Mouse (Mus musculus): ENCODE measurements around the gene Dglucy. TPM values are rescaled to one million over a fixed set of nuclear protein-coding genes. Genes with fewer than 3 reads are reported as not detected.

Gene Dglucy
- polyA plus RNA-seq, 1 experiment from 2014 or later, result 3.6 TPM

- no peaks in the 10 kb centered on the region for H3K9me3 ChIP-seq (ENCODE audit: control insufficient read depth, low read length)
- no peak overlapping the region for H3K4me3 ChIP-seq (ENCODE audit: low read length)
- H3K4me2 ChIP-seq (replicated peaks; ENCODE audit: low read depth, low read length), result no peak overlapping the region
- no peak overlapping the region for H3K9ac ChIP-seq (ENCODE audit: low read depth, low read length)
- H3K27ac ChIP-seq (ENCODE audit: low read depth, low read length), result no peak overlapping the region
- ATAC-seq (ENCODE audit: low FRiP score, low TSS enrichment), result no peak
- 65% methylated on average over 8 of the region's 8 CpGs for WGBS
- H3K36me3 ChIP-seq (ENCODE audit: control insufficient read depth, insufficient read depth, low read length), result no peaks in the 10 kb centered on the region
- H3K27me3 ChIP-seq (ENCODE audit: control insufficient read depth, insufficient read depth, low read length), result no peaks in the 10 kb centered on the region
- no peaks in the 10 kb centered on the region for H3K4me1 ChIP-seq (ENCODE audit: control insufficient read depth, insufficient read depth, low read length)
Measured at GRCm38 (mm10) chr12:100775911-100776581, 2.8 kb upstream of the Dglucy start.

- WGBS, result 89% methylated on average over 6 of the region's 6 CpGs
- H3K4me1 ChIP-seq (ENCODE audit: control insufficient read depth, insufficient read depth, low read length), result no peaks in the 10 kb centered on the region
- no peaks in the 10 kb centered on the region for H3K27me3 ChIP-seq (ENCODE audit: control insufficient read depth, insufficient read depth, low read length)
- H3K4me2 ChIP-seq (replicated peaks; ENCODE audit: low read depth, low read length), result no peak overlapping the region
- H3K4me3 ChIP-seq (ENCODE audit: low read length), result no peak overlapping the region
- ATAC-seq (ENCODE audit: low FRiP score, low TSS enrichment), result no peak
- no peak overlapping the region for H3K9ac ChIP-seq (ENCODE audit: low read depth, low read length)
- no peaks in the 10 kb centered on the region for H3K9me3 ChIP-seq (ENCODE audit: control insufficient read depth, low read length)
- H3K36me3 ChIP-seq (ENCODE audit: control insufficient read depth, insufficient read depth, low read length), result no peaks in the 10 kb centered on the region
- no peak overlapping the region for H3K27ac ChIP-seq (ENCODE audit: low read depth, low read length)
Measured at GRCm38 (mm10) chr12:100776991-100777390, 1.9 kb upstream of the Dglucy start.

- Histone ChIP-seq H3K4me1 (ENCODE audit: control insufficient read depth, insufficient read depth, low read length) (no peaks in the 10 kb centered on the region), H3K27ac (ENCODE audit: low read depth, low read length) (peak overlapping the region; percentile 32; the same call in 1 of the 2 replicates), H3K27me3 (ENCODE audit: control insufficient read depth, insufficient read depth, low read length) (no peaks in the 10 kb centered on the region), H3K9me3 (ENCODE audit: control insufficient read depth, low read length) (no peaks in the 10 kb centered on the region), H3K4me2 (replicated peaks; ENCODE audit: low read depth, low read length) (no peak overlapping the region), H3K9ac (ENCODE audit: low read depth, low read length) (no peak overlapping the region), H3K4me3 (ENCODE audit: low read length) (no peak overlapping the region; the same call in 1 of the 2 replicates), H3K36me3 (ENCODE audit: control insufficient read depth, insufficient read depth, low read length) (no peaks in the 10 kb centered on the region)
- 80% methylated on average over 10 of the region's 10 CpGs for WGBS
- ATAC-seq (ENCODE audit: low FRiP score, low TSS enrichment), result no peak
Measured at GRCm38 (mm10) chr12:100778276-100778933, 452 bp upstream of the Dglucy start.

GRCm38 (mm10) chr12:100780416-100780815, 1.6 kb downstream of the Dglucy start:
- no peak overlapping the region for H3K4me2 ChIP-seq (replicated peaks; ENCODE audit: low read depth, low read length)
- H3K36me3 ChIP-seq (ENCODE audit: control insufficient read depth, insufficient read depth, low read length), result no peaks in the 10 kb centered on the region
- H3K27me3 ChIP-seq (ENCODE audit: control insufficient read depth, insufficient read depth, low read length), result no peaks in the 10 kb centered on the region
- H3K9me3 ChIP-seq (ENCODE audit: control insufficient read depth, low read length), result no peaks in the 10 kb centered on the region
- WGBS, result 94% methylated on average over 10 of the region's 10 CpGs
- ATAC-seq (ENCODE audit: low FRiP score, low TSS enrichment), result no peak
- no peaks in the 10 kb centered on the region for H3K4me1 ChIP-seq (ENCODE audit: control insufficient read depth, insufficient read depth, low read length)
- H3K27ac ChIP-seq (ENCODE audit: low read depth, low read length), result no peak overlapping the region
- no peak overlapping the region for H3K9ac ChIP-seq (ENCODE audit: low read depth, low read length)
- no peak overlapping the region for H3K4me3 ChIP-seq (ENCODE audit: low read length)

- H3K9ac ChIP-seq (ENCODE audit: low read depth, low read length), result no peak overlapping the region
- ATAC-seq (ENCODE audit: low FRiP score, low TSS enrichment), result no peak
- no peaks in the 10 kb centered on the region for H3K36me3 ChIP-seq (ENCODE audit: control insufficient read depth, insufficient read depth, low read length)
- 92% methylated on average over 13 of the region's 13 CpGs for WGBS
- H3K4me2 ChIP-seq (replicated peaks; ENCODE audit: low read depth, low read length), result no peak overlapping the region
- H3K4me3 ChIP-seq (ENCODE audit: low read length), result no peak overlapping the region
- no peak overlapping the region for H3K27ac ChIP-seq (ENCODE audit: low read depth, low read length)
- no peaks in the 10 kb centered on the region for H3K9me3 ChIP-seq (ENCODE audit: control insufficient read depth, low read length)
- no peaks in the 10 kb centered on the region for H3K27me3 ChIP-seq (ENCODE audit: control insufficient read depth, insufficient read depth, low read length)
- no peaks in the 10 kb centered on the region for H3K4me1 ChIP-seq (ENCODE audit: control insufficient read depth, insufficient read depth, low read length)
Measured at GRCm38 (mm10) chr12:100781428-100782120, 2.7 kb downstream of the Dglucy start.

GRCm38 (mm10) chr12:100784152-100784551, 5.3 kb downstream of the Dglucy start:
- Histone ChIP-seq H3K27ac (ENCODE audit: low read depth, low read length) (no peak overlapping the region), H3K4me2 (replicated peaks; ENCODE audit: low read depth, low read length) (no peak overlapping the region), H3K9ac (ENCODE audit: low read depth, low read length) (no peak overlapping the region), H3K4me1 (ENCODE audit: control insufficient read depth, insufficient read depth, low read length) (no peaks in the 10 kb centered on the region), H3K4me3 (ENCODE audit: low read length) (no peak overlapping the region), H3K27me3 (ENCODE audit: control insufficient read depth, insufficient read depth, low read length) (no peaks in the 10 kb centered on the region), H3K9me3 (ENCODE audit: control insufficient read depth, low read length) (no peaks in the 10 kb centered on the region), H3K36me3 (ENCODE audit: control insufficient read depth, insufficient read depth, low read length) (no peaks in the 10 kb centered on the region)
- ATAC-seq (ENCODE audit: low FRiP score, low TSS enrichment), result no peak
- WGBS, result 86% methylated on average over 2 of the region's 2 CpGs

- no peak overlapping the region for H3K9ac ChIP-seq (ENCODE audit: low read depth, low read length)
- H3K9me3 ChIP-seq (ENCODE audit: control insufficient read depth, low read length), result no peaks in the 10 kb centered on the region
- WGBS, result 41% methylated on average over 7 of the region's 7 CpGs
- no peaks in the 10 kb centered on the region for H3K36me3 ChIP-seq (ENCODE audit: control insufficient read depth, insufficient read depth, low read length)
- no peaks in the 10 kb centered on the region for H3K27me3 ChIP-seq (ENCODE audit: control insufficient read depth, insufficient read depth, low read length)
- no peaks in the 10 kb centered on the region for H3K4me1 ChIP-seq (ENCODE audit: control insufficient read depth, insufficient read depth, low read length)
- H3K4me2 ChIP-seq (replicated peaks; ENCODE audit: low read depth, low read length), result no peak overlapping the region
- H3K4me3 ChIP-seq (ENCODE audit: low read length), result no peak overlapping the region
- H3K27ac ChIP-seq (ENCODE audit: low read depth, low read length), result no peak overlapping the region
- no peak for ATAC-seq (ENCODE audit: low FRiP score, low TSS enrichment)
Measured at GRCm38 (mm10) chr12:100785344-100785743, 6.5 kb downstream of the Dglucy start.

GRCm38 (mm10) chr12:100789981-100790550, 11.2 kb downstream of the Dglucy start:
- Histone ChIP-seq H3K4me2 (replicated peaks; ENCODE audit: low read depth, low read length) (no peak overlapping the region), H3K4me3 (ENCODE audit: low read length) (no peak overlapping the region), H3K27me3 (ENCODE audit: control insufficient read depth, insufficient read depth, low read length) (no peaks in the 10 kb centered on the region), H3K9ac (ENCODE audit: low read depth, low read length) (no peak overlapping the region), H3K36me3 (ENCODE audit: control insufficient read depth, insufficient read depth, low read length) (no peaks in the 10 kb centered on the region), H3K4me1 (ENCODE audit: control insufficient read depth, insufficient read depth, low read length) (no peaks in the 10 kb centered on the region), H3K27ac (ENCODE audit: low read depth, low read length) (no peak overlapping the region), H3K9me3 (ENCODE audit: control insufficient read depth, low read length) (no peaks in the 10 kb centered on the region)
- 42% methylated on average over 3 of the region's 3 CpGs for WGBS
- ATAC-seq (ENCODE audit: low FRiP score, low TSS enrichment), result no peak

GRCm38 (mm10) chr12:100791425-100791824, 12.6 kb downstream of the Dglucy start:
- H3K9ac ChIP-seq (ENCODE audit: low read depth, low read length), result no peak overlapping the region
- H3K27ac ChIP-seq (ENCODE audit: low read depth, low read length), result no peak overlapping the region
- no peaks in the 10 kb centered on the region for H3K36me3 ChIP-seq (ENCODE audit: control insufficient read depth, insufficient read depth, low read length)
- no peak overlapping the region for H3K4me3 ChIP-seq (ENCODE audit: low read length)
- no peaks in the 10 kb centered on the region for H3K4me1 ChIP-seq (ENCODE audit: control insufficient read depth, insufficient read depth, low read length)
- no peaks in the 10 kb centered on the region for H3K9me3 ChIP-seq (ENCODE audit: control insufficient read depth, low read length)
- no peaks in the 10 kb centered on the region for H3K27me3 ChIP-seq (ENCODE audit: control insufficient read depth, insufficient read depth, low read length)
- H3K4me2 ChIP-seq (replicated peaks; ENCODE audit: low read depth, low read length), result no peak overlapping the region
- ATAC-seq (ENCODE audit: low FRiP score, low TSS enrichment), result no peak
- WGBS, result 83% methylated on average over 6 of the region's 6 CpGs

Data from kidney, embryonic 14.5 days (tissue).